Mouse (Mus musculus) CH12.LX (cell line): ENCODE data around the gene Fhl2.

Experiments used
- CTCF ChIP-seq, 2 experiments: IDR thresholded peaks in 1 of 2; conservative IDR thresholded peaks in 1 of 2; 2 replicates each; pipeline ENCODE4 v1.5.1; 2011 to 2012; ENCODE audit warnings: low read depth in 2 of 2, low read length in 2 of 2, improper control_type of control experiment in 1 of 2, inconsistent platforms in 1 of 2, mild to moderate bottlenecking in 1 of 2, moderate library complexity in 1 of 2
- ELF1 ChIP-seq: IDR thresholded peaks from 2 replicates; pipeline ENCODE4 v1.6.1; 2014; ENCODE audit warnings: low read depth, mild to moderate bottlenecking, inconsistent platforms, low read length, improper control_type of control experiment
- EP300 ChIP-seq: IDR thresholded peaks from 2 replicates; pipeline ENCODE4 v1.6.1; 2011; ENCODE audit warnings: low read length, improper control_type of control experiment
- MAFK ChIP-seq: IDR thresholded peaks from 2 replicates; pipeline ENCODE4 v1.6.1; 2011; ENCODE audit warnings: low read length, improper control_type of control experiment; ENCODE audit not compliant: insufficient replicate concordance
- MYC ChIP-seq: IDR thresholded peaks from 2 replicates; pipeline ENCODE4 v1.6.1; 2011; ENCODE audit warnings: low read depth, mild to moderate bottlenecking, improper control_type of control experiment, low read length
- NELFE ChIP-seq: IDR thresholded peaks from 2 replicates; pipeline ENCODE4 v1.6.1; 2011; ENCODE audit warnings: low read depth, low read length, improper control_type of control experiment
- NRF1 ChIP-seq: IDR thresholded peaks from 2 replicates; pipeline ENCODE4 v1.6.1; 2014; ENCODE audit warnings: low read depth, mild to moderate bottlenecking, inconsistent platforms, low read length, improper control_type of control experiment, moderate library complexity
- SIN3A ChIP-seq: IDR thresholded peaks from 2 replicates; pipeline ENCODE4 v1.6.1; 2012; ENCODE audit warnings: low read length, improper control_type of control experiment, inconsistent platforms

DNA sequence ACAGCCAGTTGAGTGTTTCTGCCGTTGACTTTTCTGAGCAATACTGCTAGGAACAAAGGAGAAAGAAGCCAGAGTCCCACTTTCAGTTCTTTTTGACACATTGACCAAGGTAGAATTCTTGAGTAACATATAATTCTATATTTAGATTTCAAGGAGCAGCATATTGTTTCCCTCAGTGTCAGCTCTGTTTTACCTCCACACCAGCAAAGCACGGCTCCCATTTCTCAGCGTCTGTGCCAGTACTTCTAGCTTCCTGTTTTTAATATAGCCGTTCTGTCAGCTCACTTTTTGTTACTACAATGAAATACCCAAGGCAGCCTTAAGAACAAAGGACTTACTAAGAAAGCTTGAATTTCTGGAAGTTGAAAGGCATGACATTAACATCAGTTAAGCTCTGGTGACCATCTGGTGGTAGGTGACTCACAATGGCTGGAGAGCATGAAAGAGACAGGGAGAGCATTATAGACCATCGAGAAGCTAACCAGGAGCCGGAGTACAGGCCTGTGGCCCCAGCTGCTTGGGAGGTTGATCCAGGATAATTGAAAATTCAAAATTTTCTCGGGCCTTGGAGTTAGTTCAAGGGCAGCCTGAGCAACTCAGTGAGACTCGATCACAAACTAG lies 28.9 kb upstream of the Fhl2 start:
- TF ChIP-seq EP300 (no peak), NRF1 (no peak), ELF1 (no peak), NELFE (no peak), SIN3A (no peak), MAFK (no peak), CTCF (conservative IDR thresholded peaks at IDR 0.05 in 1 of 2, IDR thresholded peaks at IDR 0.05 in 1 of 2; ENCODE audit: low read depth in 2 of 2, low read length in 2 of 2) (no peak), MYC (no peak)
